Mouse (Mus musculus) bone marrow, adult 2 months (tissue): Measurements from ENCODE around the gene 4931428L18Rik. TPM values are rescaled to one million over a fixed set of nuclear protein-coding genes. Genes with fewer than 3 reads are reported as not detected.

ENCODE experiments used
- H3K27ac ChIP-seq: fragments of 200-500 bp; 2 replicates; pipeline ENCODE4 v1.5.1; 2012; ENCODE audit warnings: low read depth, mild to moderate bottlenecking, control low read depth, inconsistent platforms, low read length; ENCODE audit not compliant: control insufficient read depth, poor library complexity, insufficient read depth
- H3K4me1 ChIP-seq: fragments of 200-500 bp; 2 replicates; pipeline ENCODE4 v1.6.1; 2011; ENCODE audit warnings: low read length; ENCODE audit not compliant: control insufficient read depth, insufficient read depth
- H3K4me3 ChIP-seq: fragments of 200-500 bp; replicated peaks from 2 replicates; pipeline ENCODE3; 2011; ENCODE audit warnings: mild to moderate bottlenecking, low read depth, low read length, control low read depth; ENCODE audit not compliant: control insufficient read depth
- CTCF ChIP-seq: fragments of 200-500 bp; IDR thresholded peaks from 2 replicates; pipeline ENCODE4 v1.5.1; 2011; ENCODE audit warnings: low read length, control low read depth; ENCODE audit not compliant: control insufficient read depth, insufficient read depth
- POLR2A ChIP-seq: fragments of 200-500 bp; IDR thresholded peaks from 2 replicates; pipeline ENCODE4 v1.6.1; 2011; ENCODE audit warnings: low read depth, mild to moderate bottlenecking, control low read depth, low read length, borderline replicate concordance; ENCODE audit not compliant: control insufficient read depth
- WGBS: fragments of 180-500 bp; shearing (Covaris S2); methylation state at CpG from one replicate; pipeline ENCODE4 v1.1.7; 2018; 5-methylcytosine and 5-hydroxymethylcytosine counted together
- polyA plus RNA-seq: library from polyadenylated mRNA; stranded (reverse); fragments of >200 nt; gene quantifications from 2 replicates; pipeline ENCODE4 v1.2.4, GENCODE M21; 2011; ENCODE audit warnings: low replicate concordance; ENCODE audit not compliant: missing spikeins, insufficient read depth, insufficient read length

4931428L18Rik gene
- polyA plus RNA-seq, 1 experiment = not detected

GRCm38 (mm10) chr1:31058196-31058595 lies 164.3 kb downstream of the 4931428L18Rik start:
- H3K27ac ChIP-seq = no peak overlapping the region
- 6% methylated on average over 3 of the region's 3 CpGs for WGBS
- H3K4me3 ChIP-seq = no peak overlapping the region
- TF ChIP-seq POLR2A (no peak), CTCF (no peak)
- H3K4me1 ChIP-seq = no peaks in the 10 kb centered on the region

- TF ChIP-seq CTCF = no peak
- no peak for TF ChIP-seq POLR2A
- Histone ChIP-seq H3K4me1 (no peaks in the 10 kb centered on the region), H3K4me3 (no peak overlapping the region), H3K27ac (no peak overlapping the region)
- WGBS = 86% methylated on average over 5 of the region's 5 CpGs
Observed at GRCm38 (mm10) chr1:31051370-31051921, 171.0 kb downstream of the 4931428L18Rik start.

- Histone ChIP-seq H3K27ac (no peak overlapping the region), H3K4me1 (no peaks in the 10 kb centered on the region; the same call in 1 of the 2 replicates), H3K4me3 (no peak overlapping the region)
- no peak for TF ChIP-seq CTCF
- TF ChIP-seq POLR2A = no peak
- WGBS = 13% methylated on average over 5 of the region's 5 CpGs
Observed at GRCm38 (mm10) chr1:31049954-31050652, 172.4 kb downstream of the 4931428L18Rik start.

GRCm38 (mm10) chr1:31043208-31043607 lies 179.3 kb downstream of the 4931428L18Rik start:
- Histone ChIP-seq H3K4me3 (no peak overlapping the region), H3K27ac (no peak overlapping the region), H3K4me1 (no peaks in the 10 kb centered on the region; the same call in 1 of the 2 replicates)
- 78% methylated on average over 3 of the region's 3 CpGs for WGBS
- TF ChIP-seq CTCF = no peak
- no peak for TF ChIP-seq POLR2A

- WGBS = 85% methylated on average over 4 of the region's 4 CpGs
- TF ChIP-seq POLR2A (no peak), CTCF (no peak)
- no peaks in the 10 kb centered on the region; the same call in 1 of the 2 replicates for H3K4me1 ChIP-seq
- no peak overlapping the region for H3K27ac ChIP-seq
- no peak overlapping the region for H3K4me3 ChIP-seq
Observed at GRCm38 (mm10) chr1:31042793-31043192, 179.7 kb downstream of the 4931428L18Rik start.

- WGBS = 23% methylated on average over 2 of the region's 2 CpGs
- H3K27ac ChIP-seq = no peak overlapping the region
- TF ChIP-seq POLR2A (no peak), CTCF (no peak)
Observed at GRCm38 (mm10) chr1:31033851-31034534, 188.5 kb downstream of the 4931428L18Rik start.

GRCm38 (mm10) chr1:31032351-31032750 lies 190.1 kb downstream of the 4931428L18Rik start:
- 81% methylated on average over 2 of the region's 2 CpGs for WGBS
- no peak for TF ChIP-seq POLR2A
- no peak for TF ChIP-seq CTCF
- no peak overlapping the region for H3K4me3 ChIP-seq

More at GRCm38 (mm10) chr1:31033851-31034534, 188.5 kb downstream of the 4931428L18Rik start:
- no peaks in the 10 kb centered on the region; the same call in 1 of the 2 replicates for H3K4me1 ChIP-seq
- H3K4me3 ChIP-seq = no peak overlapping the region

GRCm38 (mm10) chr1:31023173-31023572 lies 199.3 kb downstream of the 4931428L18Rik start:
- no peaks in the 10 kb centered on the region for H3K4me1 ChIP-seq

More at GRCm38 (mm10) chr1:31032351-31032750, 190.1 kb downstream of the 4931428L18Rik start:
- Histone ChIP-seq H3K27ac (no peak overlapping the region), H3K4me1 (no peaks in the 10 kb centered on the region; the same call in 1 of the 2 replicates)

GRCm38 (mm10) chr1:31019283-31019682 lies 203.2 kb downstream of the 4931428L18Rik start:
- TF ChIP-seq CTCF (no peak), POLR2A (no peak)
- 77% methylated on average over 6 of the region's 6 CpGs for WGBS
- no peak overlapping the region for H3K27ac ChIP-seq
- no peaks in the 10 kb centered on the region for H3K4me1 ChIP-seq
- H3K4me3 ChIP-seq = no peak overlapping the region

More at GRCm38 (mm10) chr1:31023173-31023572, 199.3 kb downstream of the 4931428L18Rik start:
- TF ChIP-seq POLR2A = no peak
- no peak for TF ChIP-seq CTCF
- H3K27ac ChIP-seq = no peak overlapping the region
- H3K4me3 ChIP-seq = no peak overlapping the region
